Mouse (Mus musculus) MEL-GATA-1-ER (cell line): Measurements from ENCODE around the gene Tor2a.

Experiments
- DNase-seq: peaks from one replicate; pipeline ENCODE4 v3.0.0-alpha.2; 2012; ENCODE audit warnings: low read depth; ENCODE audit errors: extremely low read depth

Tor2a gene

DNA sequence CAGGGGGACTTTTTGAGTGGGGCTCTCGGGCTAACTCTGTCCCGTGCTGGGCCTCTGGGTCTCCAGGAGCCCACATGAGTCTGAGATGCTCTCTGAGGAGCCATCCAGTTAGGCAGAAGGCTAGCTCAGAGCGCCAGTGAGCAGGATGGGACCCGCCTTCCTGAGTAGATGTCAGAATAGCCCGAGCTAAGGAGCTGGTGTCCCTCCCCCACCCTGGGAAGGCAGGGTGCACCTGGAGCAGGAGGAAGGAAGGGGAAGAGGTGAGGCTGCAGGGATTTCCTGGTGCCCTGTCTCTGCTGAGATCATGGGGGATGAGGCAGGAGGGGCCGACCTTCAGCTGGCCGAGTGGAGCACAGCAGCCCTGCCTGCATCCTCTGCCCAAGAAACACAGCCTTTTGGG lies 28.6 kb upstream of the Tor2a start:
- DNase-seq: no peak

DNA sequence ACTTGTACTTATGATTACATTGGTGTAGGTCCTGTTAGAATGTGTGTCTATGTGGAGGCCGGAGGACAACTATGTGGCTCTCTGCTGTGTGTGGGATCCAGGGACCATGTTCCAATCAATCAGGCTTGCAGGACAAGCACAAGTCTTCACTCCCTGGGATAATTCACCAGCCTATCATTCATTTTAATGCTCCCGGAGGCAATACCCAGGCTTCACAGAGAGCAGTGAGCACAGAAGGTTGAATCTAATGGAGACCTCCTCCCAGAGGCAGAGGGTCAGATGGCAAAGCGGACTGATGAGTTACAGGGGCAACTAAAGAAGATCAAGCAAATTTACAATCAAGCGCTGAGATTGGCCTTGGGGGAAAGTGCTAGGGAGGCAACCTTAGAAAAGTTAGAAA lies 27.5 kb upstream of the Tor2a start:
- DNase-seq: no peak

DNA sequence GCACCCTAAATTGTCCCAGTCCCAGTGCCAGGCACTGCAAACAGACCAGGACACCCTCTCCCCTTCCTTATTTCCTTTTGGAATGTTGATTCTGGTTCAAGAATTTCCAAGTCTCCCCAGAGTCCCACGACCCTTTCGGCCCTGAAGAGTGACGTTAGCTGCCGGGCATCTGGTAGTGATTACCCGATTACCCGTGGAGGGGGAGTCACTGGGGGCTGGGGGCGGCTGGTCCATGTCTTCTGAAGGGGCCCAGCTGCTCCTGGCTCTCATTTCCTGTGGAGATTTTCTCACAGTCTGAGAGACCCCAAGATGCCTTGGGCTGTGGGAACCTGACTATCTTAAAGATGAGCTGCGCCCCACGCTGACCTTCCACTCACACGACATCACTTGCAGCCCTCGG lies 26.2 kb upstream of the Tor2a start:
- DNase-seq: no peak

- no peak for DNase-seq
Measured at GRCm38 (mm10) chr2:32731911-32732310, 25.1 kb upstream of the Tor2a start.

DNA sequence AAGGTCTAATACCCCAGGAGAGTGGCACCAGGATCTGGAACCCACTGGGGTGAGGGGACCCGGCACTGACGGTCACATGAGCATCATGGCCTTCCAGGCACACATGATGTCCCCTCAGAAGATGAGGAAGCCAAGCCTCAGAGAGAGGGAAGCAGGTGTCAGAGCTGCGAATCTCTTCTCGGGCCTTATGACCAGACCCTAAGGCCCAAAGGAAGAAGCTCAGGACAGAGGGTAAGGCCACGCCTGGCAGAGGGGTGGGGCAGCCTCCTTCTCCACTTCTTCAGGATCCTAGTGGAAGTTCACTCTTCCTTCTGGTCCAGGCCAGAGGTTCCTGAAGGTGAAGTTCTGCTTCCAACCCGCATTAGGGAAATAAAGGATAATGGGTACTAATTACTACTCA lies 24.3 kb upstream of the Tor2a start:
- no peak for DNase-seq

DNA sequence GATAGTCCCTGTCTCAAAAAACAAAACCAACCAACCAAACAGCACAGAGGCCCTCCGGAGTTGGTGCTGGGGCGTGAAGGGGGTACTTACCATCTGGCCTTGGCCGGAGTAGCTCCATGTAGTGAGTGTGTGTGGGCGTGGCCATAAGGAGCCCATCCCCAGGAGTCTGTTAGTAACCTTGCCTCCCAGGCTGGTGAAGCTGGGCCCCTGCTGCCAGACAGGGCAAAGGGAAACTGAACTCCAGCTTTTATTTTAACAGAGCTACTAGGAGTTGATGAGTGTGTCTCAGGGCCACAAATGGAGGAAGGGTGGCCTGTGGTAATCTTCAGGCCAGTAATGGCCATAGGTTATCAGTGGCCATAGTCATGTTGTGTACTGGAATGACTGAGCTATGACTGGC lies 22.6 kb upstream of the Tor2a start:
- DNase-seq: no peak

- DNase-seq: no peak
Measured at GRCm38 (mm10) chr2:32734933-32735332, 22.1 kb upstream of the Tor2a start.

- DNase-seq: no peak
Measured at GRCm38 (mm10) chr2:32736306-32736829, 20.7 kb upstream of the Tor2a start.

GRCm38 (mm10) chr2:32737008-32737407 lies 20.0 kb upstream of the Tor2a start:
- DNase-seq: no peak

DNA sequence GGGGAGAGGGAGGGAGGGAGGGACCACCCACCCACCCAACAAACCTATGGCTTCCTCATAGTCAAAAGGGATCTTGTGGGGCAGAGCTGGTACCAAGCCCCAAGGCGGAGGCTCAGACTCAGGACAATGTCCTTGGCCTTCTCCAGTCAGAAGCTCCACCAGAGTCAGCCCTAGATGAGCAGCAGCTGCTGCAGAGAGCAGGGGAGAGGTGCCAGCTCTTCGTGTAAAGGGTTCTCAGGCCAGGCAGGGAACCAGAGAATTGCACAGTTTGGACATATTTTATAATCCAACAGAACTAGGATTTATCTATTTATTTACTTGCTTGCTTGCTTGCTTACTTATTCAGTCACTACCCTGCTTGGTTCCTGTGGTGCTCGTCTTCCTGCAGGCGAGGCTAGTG lies 17.7 kb upstream of the Tor2a start:
- DNase-seq: no peak

DNA sequence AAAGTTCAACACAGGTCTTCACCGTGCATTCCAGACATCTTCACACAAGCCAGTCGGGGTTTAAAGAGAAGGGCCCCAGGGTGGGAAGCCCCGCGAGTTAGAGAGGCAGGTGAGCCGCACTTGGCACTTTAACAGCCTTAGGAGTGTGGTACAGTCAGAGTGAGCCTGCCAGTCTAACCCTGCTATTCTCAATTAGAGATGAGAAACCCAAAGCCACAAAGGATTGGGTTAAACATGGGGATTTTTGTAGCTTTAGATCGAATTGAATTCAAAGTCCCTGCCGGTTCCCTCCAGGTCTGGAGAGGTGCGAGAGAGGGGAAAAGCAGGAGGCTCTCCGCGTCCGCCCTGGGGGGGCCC lies 16.1 kb upstream of the Tor2a start, which contains the start of gene 6330409D20Rik:
Gene 6330409D20Rik (minus strand): TSS at position 101 of the 357 bp plus-strand sequence.
- no peak for DNase-seq

GRCm38 (mm10) chr2:32741273-32742172 lies 15.5 kb upstream of the Tor2a start:
- DNase-seq: no peak

DNA sequence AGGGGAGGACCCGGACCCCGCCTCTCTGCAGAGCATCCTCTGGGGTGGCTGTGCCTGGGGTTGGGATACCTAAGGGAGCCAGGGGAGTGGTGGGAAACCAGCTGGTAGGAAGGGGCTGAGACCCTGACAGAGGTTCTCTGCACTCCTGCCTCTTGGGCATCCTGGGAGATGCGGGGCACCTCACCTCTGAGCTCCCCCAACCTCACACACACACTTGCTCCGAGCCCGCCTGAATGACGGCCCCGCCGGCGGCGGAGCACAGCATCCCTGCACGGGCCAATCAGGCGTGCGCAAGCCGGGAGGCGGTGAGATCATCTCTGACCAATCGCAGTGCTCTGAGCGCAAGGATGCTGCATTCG lies 14.9 kb upstream of the Tor2a start:
- no peak for DNase-seq

GRCm38 (mm10) chr2:32744272-32744982 lies 12.6 kb upstream of the Tor2a start:
- no peak for DNase-seq

DNA sequence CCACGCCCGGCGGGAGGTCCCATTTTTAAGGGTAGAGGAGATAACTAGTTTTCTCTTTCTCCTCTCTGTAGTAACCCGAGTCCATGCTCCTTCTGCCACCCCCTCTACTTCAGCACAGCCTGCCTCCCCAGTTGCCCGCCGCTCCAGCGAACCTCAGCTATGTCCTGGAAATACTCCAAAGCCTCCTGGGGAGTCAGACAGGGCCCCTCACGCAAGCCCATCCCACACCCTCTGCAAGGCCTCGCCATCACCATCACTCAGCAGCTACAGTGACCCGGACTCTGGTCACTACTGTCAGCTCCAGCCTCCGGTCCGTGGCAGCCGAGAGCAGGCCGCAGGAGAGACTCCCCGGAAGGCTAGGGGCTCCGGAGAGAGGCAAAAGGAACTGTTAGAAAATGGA lies 8.0 kb upstream of the Tor2a start:
- DNase-seq: no peak

- no peak for DNase-seq
Measured at GRCm38 (mm10) chr2:32750199-32750598, 6.8 kb upstream of the Tor2a start.

GRCm38 (mm10) chr2:32750887-32751664 lies 6.0 kb upstream of the Tor2a start:
- no peak for DNase-seq

DNA sequence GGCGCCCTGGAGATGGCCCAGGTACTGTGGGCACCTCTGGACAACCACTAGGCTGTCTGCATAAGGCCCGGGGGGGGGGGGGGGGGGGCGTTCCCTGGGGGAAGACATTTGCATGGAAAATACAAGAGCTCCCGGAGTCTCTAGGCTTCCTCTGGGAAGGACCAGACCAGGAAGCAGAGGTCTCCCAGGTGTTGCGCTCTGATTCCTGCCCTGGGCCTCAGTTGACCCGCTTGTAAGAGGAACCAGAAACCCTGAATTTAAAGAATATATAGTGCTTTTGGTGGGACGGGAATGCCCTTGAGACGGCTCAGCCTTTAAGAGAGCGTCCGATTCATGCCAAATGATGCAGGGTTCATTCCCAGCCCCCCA lies 5.4 kb upstream of the Tor2a start:
- DNase-seq: no peak

GRCm38 (mm10) chr2:32752181-32752580 lies 4.9 kb upstream of the Tor2a start:
- DNase-seq: no peak

- DNase-seq: no peak
Measured at GRCm38 (mm10) chr2:32756674-32757055, 369 bp upstream of the Tor2a start.

DNA sequence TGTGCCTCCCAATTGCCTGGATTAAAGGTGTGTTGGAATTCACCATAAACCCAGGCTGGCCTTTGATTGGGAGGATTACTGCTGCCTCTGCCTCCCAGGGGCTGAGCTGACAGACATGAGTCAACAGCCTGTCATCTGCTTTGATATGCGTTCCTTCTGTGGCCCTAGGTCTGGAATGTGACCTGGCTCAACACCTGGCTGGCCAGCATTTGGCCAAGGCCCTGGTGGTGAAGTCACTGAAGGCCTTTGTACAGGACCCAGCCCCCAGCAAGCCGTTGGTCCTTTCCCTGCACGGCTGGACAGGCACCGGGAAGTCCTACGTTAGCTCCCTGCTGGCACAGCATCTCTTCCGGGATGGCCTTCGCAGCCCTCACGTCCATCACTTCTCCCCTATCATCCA lies 1.5 kb downstream of the Tor2a start:
- DNase-seq: no peak

DNA sequence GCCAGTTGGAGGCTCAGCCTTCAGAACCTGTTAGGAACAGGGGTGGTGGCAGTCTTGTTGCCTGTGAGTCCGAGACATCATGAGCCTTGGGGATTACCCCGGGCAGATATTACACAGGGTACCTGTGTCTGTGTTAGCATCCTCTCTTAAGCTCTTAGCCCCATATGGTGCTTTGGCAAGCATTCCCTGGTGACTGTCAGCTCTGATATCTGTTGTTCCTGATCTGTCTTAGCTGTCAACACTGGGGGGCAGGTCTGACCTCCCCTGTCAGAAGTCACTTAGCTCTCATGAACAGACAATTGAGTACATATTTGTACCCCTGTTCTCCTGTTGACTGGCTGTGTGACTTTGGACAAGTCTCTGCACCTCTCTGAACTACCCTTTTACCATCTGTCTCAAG lies 2.0 kb downstream of the Tor2a start:
- no peak for DNase-seq
